Mouse (Mus musculus) kidney, postnatal 36 days (tissue): Measurements from ENCODE around the gene Tex21.
A peak's percentile ranks its signal among the peaks of the same experiment; 100 is the strongest.

Experiments
- DNase-seq, 2 experiments: peaks; one replicate each; pipeline ENCODE4 v3.0.0; 2021 to 2022; ENCODE audit warnings: mixed read lengths in 2 of 2

The Tex21 gene

GRCm38 (mm10) chr12:76246646-76247045, at the start of gene Tex21:
Gene Tex21 (minus strand): TSS chr12:76246746.
- no peak for DNase-seq

GRCm38 (mm10) chr12:76293192-76293591, 46.6 kb upstream of the Tex21 start:
- DNase-seq = peak; percentile 42 to 86

- peak in 1 of 2 experiments; percentile 47 for DNase-seq
Measured at GRCm38 (mm10) chr12:76290271-76290670, 43.7 kb upstream of the Tex21 start.

GRCm38 (mm10) chr12:76289428-76289827, 42.9 kb upstream of the Tex21 start:
- DNase-seq = no peak

- DNase-seq = no peak
Measured at GRCm38 (mm10) chr12:76288494-76288893, 41.9 kb upstream of the Tex21 start.

GRCm38 (mm10) chr12:76287986-76288385, 41.4 kb upstream of the Tex21 start:
- DNase-seq = no peak

- no peak for DNase-seq
Measured at GRCm38 (mm10) chr12:76285418-76285817, 38.9 kb upstream of the Tex21 start.

- DNase-seq = no peak
Measured at GRCm38 (mm10) chr12:76282532-76283173, 36.1 kb upstream of the Tex21 start.

GRCm38 (mm10) chr12:76282132-76282531, 35.6 kb upstream of the Tex21 start:
- no peak for DNase-seq

GRCm38 (mm10) chr12:76281111-76281660, 34.6 kb upstream of the Tex21 start:
- no peak for DNase-seq

- no peak for DNase-seq
Measured at GRCm38 (mm10) chr12:76280556-76280955, 34.0 kb upstream of the Tex21 start.

GRCm38 (mm10) chr12:76278209-76278608, 31.7 kb upstream of the Tex21 start:
- DNase-seq = no peak

- peak in 1 of 2 experiments; percentile 26 for DNase-seq
Measured at GRCm38 (mm10) chr12:76272610-76273524, 26.3 kb upstream of the Tex21 start.

GRCm38 (mm10) chr12:76271516-76271915, 25.0 kb upstream of the Tex21 start:
- no peak for DNase-seq

GRCm38 (mm10) chr12:76269196-76269595, 22.6 kb upstream of the Tex21 start:
- peak; percentile 26 to 32 for DNase-seq

GRCm38 (mm10) chr12:76268686-76269085, 22.1 kb upstream of the Tex21 start:
- DNase-seq = no peak

- DNase-seq = peak; percentile 25 to 42
Measured at GRCm38 (mm10) chr12:76266875-76267274, 20.3 kb upstream of the Tex21 start.

- no peak for DNase-seq
Measured at GRCm38 (mm10) chr12:76265001-76265400, 18.5 kb upstream of the Tex21 start.

GRCm38 (mm10) chr12:76264325-76264965, 17.9 kb upstream of the Tex21 start:
- no peak for DNase-seq

- peak; percentile 70 to 77 for DNase-seq
Measured at GRCm38 (mm10) chr12:76263876-76264275, 17.3 kb upstream of the Tex21 start.

GRCm38 (mm10) chr12:76262918-76263317, 16.4 kb upstream of the Tex21 start:
- DNase-seq = no peak

- DNase-seq = no peak
Measured at GRCm38 (mm10) chr12:76261556-76261955, 15.0 kb upstream of the Tex21 start.

- DNase-seq = no peak
Measured at GRCm38 (mm10) chr12:76260673-76261072, 14.1 kb upstream of the Tex21 start.
